Mouse (Mus musculus) forebrain, embryonic 16.5 days (tissue): ENCODE results near the gene Vegfb. TPM values are rescaled to one million over a fixed set of nuclear protein-coding genes. Genes with fewer than 3 reads are reported as not detected.

ENCODE experiments used
- ATAC-seq: fragments of 200-750 bp; cut with Nextera tagmentation; 2 replicates; pipeline ENCODE4 v1.8.0; 2017; ENCODE audit warnings: mild to moderate bottlenecking, moderate library complexity
- H3K27ac ChIP-seq: fragments of 300-500 bp; sonication (generic); 2 replicates; pipeline ENCODE4 v1.5.1; 2014; ENCODE audit warnings: low read length, control low read depth
- H3K27me3 ChIP-seq: fragments of 300-500 bp; sonication (generic); replicated peaks from 2 replicates; pipeline ENCODE4 v1.6.1; 2014; ENCODE audit warnings: low read length; ENCODE audit not compliant: control insufficient read depth, insufficient read depth
- H3K36me3 ChIP-seq: fragments of 300-500 bp; sonication (generic); 2 replicates; pipeline ENCODE4 v1.6.1; 2014; ENCODE audit not compliant: control insufficient read depth, insufficient read depth
- H3K4me1 ChIP-seq: fragments of 300-500 bp; sonication (generic); replicated peaks from 2 replicates; pipeline ENCODE4 v1.6.1; 2014; ENCODE audit warnings: low read length; ENCODE audit not compliant: control insufficient read depth, insufficient read depth
- H3K4me2 ChIP-seq: fragments of 300-500 bp; sonication (generic); 2 replicates; pipeline ENCODE4 v1.6.1; 2014; ENCODE audit warnings: mild to moderate bottlenecking, low read length, control low read depth
- H3K4me3 ChIP-seq: fragments of 300-500 bp; sonication (generic); replicated peaks from 2 replicates; pipeline ENCODE4 v1.5.1; 2014; ENCODE audit warnings: mild to moderate bottlenecking, low read length, control low read depth
- H3K9ac ChIP-seq: fragments of 300-500 bp; sonication (generic); replicated peaks from 2 replicates; pipeline ENCODE4 v1.6.1; 2014; ENCODE audit warnings: low read depth, low read length, control low read depth
- H3K9me3 ChIP-seq: fragments of 300-500 bp; sonication (generic); 2 replicates; pipeline ENCODE4 v1.6.1; 2016; ENCODE audit warnings: low read length; ENCODE audit not compliant: control insufficient read depth
- WGBS: fragments of 180-500 bp; shearing (Covaris S2); extraction: QIAGEN DNeasy Blood & Tissue Kit; methylation state at CpG from one replicate; pipeline ENCODE4 v1.1.7; 2014; 5-methylcytosine and 5-hydroxymethylcytosine counted together
- polyA plus RNA-seq: library from polyadenylated mRNA; unstranded; fragments of >200 nt; fragmentation: Nextera tagmentation; extraction: Ambion mirVana; gene quantifications from 2 replicates; pipeline ENCODE4 v1.2.1, GENCODE M21; 2015

Vegfb gene
- 42.5 and 44.6 TPM in 2 replicates for polyA plus RNA-seq

DNA sequence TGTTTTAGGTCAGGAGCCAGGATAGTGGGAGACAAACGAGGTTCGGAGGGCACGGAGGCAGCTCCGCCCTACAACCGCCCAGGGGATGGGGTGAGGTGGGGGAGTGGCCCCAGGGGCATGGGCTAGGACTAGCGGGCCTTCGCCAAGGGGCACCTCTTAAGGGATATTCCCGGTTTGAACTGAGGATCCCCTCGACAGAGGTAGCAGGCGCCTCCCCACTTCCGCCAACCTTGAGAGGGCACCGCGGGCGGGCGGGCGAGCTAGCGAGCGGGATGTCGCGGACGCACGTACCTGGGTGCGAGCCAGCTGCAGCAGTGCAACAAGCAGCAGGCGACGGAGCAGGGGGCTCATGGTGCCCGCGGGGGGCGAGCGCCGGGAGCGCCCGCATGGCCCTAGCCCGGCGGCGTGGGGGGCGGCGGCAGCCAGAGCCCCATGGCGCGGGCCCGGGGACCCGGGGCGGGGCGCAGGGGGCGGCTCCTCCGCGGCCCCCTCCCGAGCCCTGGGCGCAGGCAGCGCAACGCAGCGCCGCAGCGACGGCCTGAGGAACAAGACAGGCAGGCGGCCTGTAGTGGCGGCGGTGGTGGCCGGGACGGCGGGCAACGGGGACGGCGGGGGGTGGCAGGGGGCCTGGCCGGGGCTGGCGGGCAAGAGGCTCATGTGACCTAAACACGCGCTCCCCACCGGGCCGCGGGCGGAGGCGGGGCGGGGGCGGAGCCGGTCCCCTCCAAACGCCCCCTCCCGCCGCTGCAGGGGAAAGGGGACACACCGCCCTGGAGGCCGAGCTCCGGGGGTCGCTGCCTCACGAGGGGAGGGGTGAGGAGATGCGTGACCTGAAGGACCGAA lies at the start of gene Vegfb:
Gene Vegfb (minus strand): TSS at position 591 of the 843 bp plus-strand sequence.
- Histone ChIP-seq H3K4me1 (peaks cover 24% of the 10 kb centered on the region), H3K4me3 (peak within 1 kb of the TSS; percentile 63), H3K9me3 (no peaks in the 10 kb centered on the region), H3K9ac (peak within 1 kb of the TSS; percentile 92), H3K27ac (peak within 1 kb of the TSS; percentile 72), H3K27me3 (no peaks in the 10 kb centered on the region), H3K4me2 (peak within 1 kb of the TSS; percentile 88), H3K36me3 (peaks cover 2% of the 10 kb centered on the region; the same call in 1 of the 2 replicates)
- peak; percentile 54 for ATAC-seq
- WGBS, result under 1% methylated on average over 51 of the region's 85 CpGs

DNA sequence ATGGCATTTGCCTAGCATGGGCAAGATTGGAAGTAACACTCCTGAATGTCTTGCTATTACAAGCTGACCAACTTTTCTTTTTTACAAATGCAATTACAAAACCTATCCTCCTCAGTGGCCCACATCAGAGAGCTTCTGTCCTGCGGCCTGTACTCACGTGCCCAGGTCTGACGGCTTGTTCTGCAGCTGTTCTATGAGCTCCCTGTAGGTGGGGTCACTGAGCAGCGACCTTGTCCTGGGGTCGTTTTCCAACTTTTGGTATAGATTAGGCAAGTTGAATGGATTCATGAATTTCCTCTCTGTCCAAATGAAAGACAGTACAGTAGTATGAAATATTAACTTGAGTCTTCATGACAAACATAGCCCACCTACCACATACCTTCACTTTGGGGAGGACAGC lies 46.6 kb upstream of the Vegfb start:
- Histone ChIP-seq H3K9me3 (no peaks in the 10 kb centered on the region), H3K27me3 (no peaks in the 10 kb centered on the region), H3K9ac (no peak overlapping the region), H3K4me1 (peaks cover 21% of the 10 kb centered on the region), H3K36me3 (peaks cover 40% of the 10 kb centered on the region), H3K4me3 (no peak overlapping the region), H3K4me2 (no peak overlapping the region), H3K27ac (no peak overlapping the region)
- no peak for ATAC-seq
- WGBS, result 93% methylated on average over 5 of the region's 5 CpGs

DNA sequence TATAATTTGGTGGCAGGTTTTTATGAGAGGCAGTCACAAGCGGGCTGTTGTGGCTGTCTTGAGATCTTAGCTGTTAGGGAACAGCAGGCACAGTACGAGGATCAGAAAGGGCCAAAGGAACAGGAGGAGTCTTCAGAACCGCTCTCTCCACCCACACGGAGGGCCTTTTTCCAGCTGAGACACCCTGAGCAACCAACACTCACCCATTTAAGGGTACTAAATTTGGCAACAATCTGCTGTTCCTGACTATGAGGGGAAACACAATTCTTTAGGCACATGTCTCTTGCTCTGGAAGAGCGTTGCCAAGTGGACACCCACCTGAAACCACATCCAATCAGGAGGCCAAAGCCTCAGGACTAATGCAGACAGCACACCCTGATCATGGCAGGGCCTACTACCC lies 42.1 kb upstream of the Vegfb start:
- H3K36me3 ChIP-seq, result peaks cover 59% of the 10 kb centered on the region
- H3K9me3 ChIP-seq, result no peaks in the 10 kb centered on the region
- no peaks in the 10 kb centered on the region for H3K4me1 ChIP-seq
- H3K4me3 ChIP-seq, result no peak overlapping the region
- no peak for ATAC-seq
- no peak overlapping the region for H3K27ac ChIP-seq
- no peaks in the 10 kb centered on the region for H3K27me3 ChIP-seq
- H3K9ac ChIP-seq, result no peak overlapping the region
- no peak overlapping the region for H3K4me2 ChIP-seq
- 94% methylated on average over 5 of the region's 5 CpGs for WGBS

DNA sequence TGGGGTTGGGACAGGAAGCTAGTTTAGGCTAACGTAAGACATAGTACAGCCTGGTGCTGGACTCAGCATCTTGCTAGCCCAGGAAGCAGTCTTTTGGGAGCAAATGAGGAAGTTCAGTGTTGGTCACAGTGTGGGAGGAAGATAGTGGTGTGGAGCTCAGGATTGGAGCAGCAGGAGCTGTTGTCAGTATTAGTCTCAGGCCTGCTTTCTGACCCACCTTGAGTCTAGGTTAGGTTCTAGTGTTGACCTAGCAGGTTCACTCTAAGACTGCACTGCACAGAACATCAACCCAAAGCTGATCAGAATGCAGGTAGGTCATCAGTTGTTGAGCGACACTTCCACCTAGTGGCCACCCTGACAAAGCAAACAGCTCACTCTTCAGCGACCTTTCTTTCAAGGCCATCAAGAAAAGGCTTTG lies 32.8 kb upstream of the Vegfb start:
- Histone ChIP-seq H3K4me1 (no peaks in the 10 kb centered on the region), H3K27ac (no peak overlapping the region), H3K27me3 (no peaks in the 10 kb centered on the region), H3K9ac (no peak overlapping the region), H3K36me3 (peaks cover 40% of the 10 kb centered on the region), H3K4me2 (no peak overlapping the region), H3K4me3 (no peak overlapping the region), H3K9me3 (no peaks in the 10 kb centered on the region)
- ATAC-seq, result peak; percentile 57; the same call in 1 of the 2 replicates
- 58% methylated on average over 3 of the region's 3 CpGs for whole genome bisulfite sequencing

DNA sequence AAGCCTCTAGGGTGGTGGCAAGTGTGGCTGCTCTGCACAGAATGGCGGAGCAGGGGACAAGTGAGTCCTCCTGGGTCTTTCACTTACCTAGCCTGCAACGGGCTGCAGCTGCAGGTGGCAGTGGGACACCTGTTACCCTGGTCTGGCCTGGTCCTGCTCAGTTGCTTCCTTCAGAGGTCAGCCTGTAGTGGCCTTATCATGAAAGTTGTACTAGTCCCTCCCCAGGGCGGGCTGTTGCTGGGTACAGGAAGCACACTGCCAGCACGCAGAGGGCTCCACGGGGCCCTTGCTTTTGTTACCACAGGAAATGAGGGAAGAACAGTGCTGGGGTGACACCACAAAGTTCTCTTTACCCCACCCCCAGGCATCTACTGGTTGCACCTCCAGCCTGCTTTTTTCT lies 31.7 kb upstream of the Vegfb start, which contains the start of gene Fermt3:
Gene Fermt3 (minus strand): TSS at position 279 of the 400 bp plus-strand sequence.
- Histone ChIP-seq H3K9me3 (no peaks in the 10 kb centered on the region), H3K4me2 (no peak within 1 kb of the TSS), H3K36me3 (peaks cover 32% of the 10 kb centered on the region), H3K9ac (no peak within 1 kb of the TSS), H3K4me3 (no peak within 1 kb of the TSS), H3K4me1 (no peaks in the 10 kb centered on the region), H3K27me3 (no peaks in the 10 kb centered on the region), H3K27ac (no peak within 1 kb of the TSS)
- ATAC-seq, result no peak
- WGBS, result 87% methylated on average over 5 of the region's 5 CpGs

DNA sequence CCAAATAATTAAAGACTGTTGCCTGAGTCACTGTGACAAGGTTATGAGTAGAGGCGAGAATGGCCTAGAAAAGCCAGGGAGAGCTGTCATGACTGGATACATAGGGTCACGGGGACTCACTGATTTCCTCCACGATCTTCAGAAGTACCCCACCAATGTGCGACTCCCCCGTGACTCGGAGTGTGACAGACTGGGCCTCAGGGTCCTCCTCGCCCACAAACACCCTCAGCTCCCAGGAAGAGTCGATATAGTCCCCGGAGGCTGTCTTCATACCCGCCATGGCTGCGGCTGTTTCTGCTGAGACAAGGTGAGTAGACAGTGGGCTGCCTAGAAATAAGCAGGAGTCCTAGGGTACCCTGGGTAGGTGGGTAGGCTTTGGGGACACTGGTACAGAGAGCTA lies 31.1 kb upstream of the Vegfb start:
- H3K36me3 ChIP-seq, result peaks cover 27% of the 10 kb centered on the region
- no peak for ATAC-seq

DNA sequence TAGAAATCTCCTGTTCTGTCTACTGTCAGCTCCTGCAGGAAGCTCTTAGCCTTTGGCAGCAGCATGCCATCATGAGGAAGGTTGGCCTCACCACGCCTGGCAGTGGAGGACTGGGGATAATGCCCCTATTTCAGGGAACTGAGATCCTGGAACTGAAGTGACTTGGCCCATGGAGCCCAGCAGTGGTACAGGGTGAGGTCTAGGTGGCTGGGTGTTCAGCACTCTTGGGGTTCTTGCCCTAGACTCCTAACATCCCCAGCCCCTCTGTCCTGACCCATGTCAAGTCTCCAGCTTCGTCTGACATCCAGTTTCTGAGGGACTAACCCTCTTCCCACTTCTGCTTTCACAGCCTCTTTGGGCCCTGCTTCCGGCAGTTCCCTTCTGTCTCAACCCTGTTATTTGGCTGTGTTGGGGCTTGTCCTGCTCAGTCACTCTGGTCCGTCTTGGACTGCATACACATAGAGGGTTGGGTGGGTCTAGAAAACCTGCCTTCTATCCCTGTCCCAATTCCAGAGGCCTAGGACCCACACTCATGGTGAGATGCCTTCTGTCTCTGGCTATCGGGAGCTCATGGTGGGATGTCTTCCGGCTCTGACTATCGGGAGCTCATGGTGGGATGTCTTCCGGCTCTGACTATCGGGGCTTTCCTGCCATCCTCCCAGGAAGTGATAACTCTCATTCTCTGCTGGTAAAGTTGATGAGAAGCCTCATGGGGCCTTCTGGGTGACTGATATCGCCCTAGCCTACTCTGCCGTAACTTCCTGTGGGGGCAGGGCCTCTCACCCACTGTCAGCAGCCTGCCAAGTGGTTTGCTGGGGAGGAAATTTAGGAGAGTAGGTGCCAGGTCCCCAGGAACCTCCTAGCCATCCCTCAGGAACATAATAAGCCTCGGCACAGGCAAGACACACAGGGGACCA lies 30.3 kb upstream of the Vegfb start:
- WGBS, result 84% methylated on average over 12 of the region's 12 CpGs

More for the DNA sequence above, 31.1 kb upstream of the Vegfb start:
- H3K4me1 ChIP-seq, result no peaks in the 10 kb centered on the region
- H3K27ac ChIP-seq, result no peak overlapping the region
- H3K27me3 ChIP-seq, result no peaks in the 10 kb centered on the region
- H3K4me2 ChIP-seq, result no peak overlapping the region
- H3K4me3 ChIP-seq, result no peak overlapping the region
- WGBS, result 90% methylated on average over 11 of the region's 11 CpGs
- no peak overlapping the region for H3K9ac ChIP-seq
- H3K9me3 ChIP-seq, result no peaks in the 10 kb centered on the region

DNA sequence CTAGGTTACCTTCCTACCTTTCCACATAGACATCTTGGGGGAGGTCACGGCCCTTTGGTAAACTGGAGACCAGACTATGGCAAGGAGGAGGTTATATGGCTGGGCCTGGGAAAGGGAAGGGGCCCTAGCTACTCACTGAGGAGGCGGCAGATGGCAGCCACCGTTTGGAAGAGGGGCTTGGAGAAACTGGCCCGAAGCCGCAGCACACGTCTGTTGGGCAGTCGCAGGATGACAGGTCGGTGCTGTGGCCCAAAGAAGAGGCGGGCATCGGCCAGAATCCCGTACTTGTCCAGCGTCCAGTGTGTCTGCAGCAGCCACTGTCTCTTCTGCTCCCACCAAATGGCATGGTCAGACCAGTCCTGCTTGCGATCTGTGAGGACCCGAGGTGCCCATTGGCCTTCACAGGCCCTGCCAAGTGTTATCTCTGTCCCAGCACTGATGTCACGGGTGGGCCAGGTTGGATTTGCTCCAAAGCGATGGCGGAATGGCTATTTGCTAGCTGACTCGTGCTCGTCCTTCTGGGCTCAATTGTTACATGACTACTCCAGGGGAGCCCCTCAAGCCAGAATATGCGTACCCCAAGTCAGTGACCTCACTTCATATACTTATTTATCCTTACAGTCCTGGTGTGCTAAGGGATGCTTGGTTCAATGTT lies 27.2 kb upstream of the Vegfb start:
- ATAC-seq, result no peak
- Histone ChIP-seq H3K36me3 (peaks cover 4% of the 10 kb centered on the region), H3K27ac (no peak overlapping the region), H3K4me1 (no peaks in the 10 kb centered on the region), H3K9ac (no peak overlapping the region), H3K27me3 (no peaks in the 10 kb centered on the region), H3K4me3 (no peak overlapping the region), H3K9me3 (no peaks in the 10 kb centered on the region), H3K4me2 (no peak overlapping the region)
- 91% methylated on average over 20 of the region's 20 CpGs for WGBS

More for the DNA sequence above, 30.3 kb upstream of the Vegfb start:
- Histone ChIP-seq H3K36me3 (peaks cover 23% of the 10 kb centered on the region), H3K4me1 (no peaks in the 10 kb centered on the region), H3K27me3 (no peaks in the 10 kb centered on the region), H3K4me2 (no peak overlapping the region), H3K27ac (no peak overlapping the region), H3K4me3 (no peak overlapping the region), H3K9ac (no peak overlapping the region), H3K9me3 (no peaks in the 10 kb centered on the region)
- ATAC-seq, result no peak
